Mouse (Mus musculus): ENCODE measurements around the gene 2310007B03Rik.
"Not testable (repeated sequence)": the region's sequence is repeated elsewhere in the genome, so short reads cannot be mapped to it uniquely, and the experiment has no call there.

Gene 2310007B03Rik

GRCm38 (mm10) chr1:93160501-93161133, at the start of gene 2310007B03Rik:
Gene 2310007B03Rik, minus strand, starts transcription at chr1:93160948.
- DNase-seq = peak; percentile 74

GRCm38 (mm10) chr1:93210213-93210641, 49.5 kb upstream of the 2310007B03Rik start:
- DNase-seq = peak; percentile 53

GRCm38 (mm10) chr1:93207536-93208064, 46.9 kb upstream of the 2310007B03Rik start:
- peak; percentile 28 for DNase-seq

- DNase-seq = no peak
These were observed 45.7 kb upstream of the 2310007B03Rik start for GRCm38 (mm10) chr1:93206277-93206970.

- DNase-seq = no peak
These were observed 37.2 kb upstream of the 2310007B03Rik start for GRCm38 (mm10) chr1:93197916-93198315.

- DNase-seq = not testable (repeated sequence)
These were observed 36.7 kb upstream of the 2310007B03Rik start for GRCm38 (mm10) chr1:93197454-93197853.

GRCm38 (mm10) chr1:93194961-93195360, 34.2 kb upstream of the 2310007B03Rik start:
- no peak for DNase-seq

- DNase-seq = no peak
These were observed 30.1 kb upstream of the 2310007B03Rik start for GRCm38 (mm10) chr1:93190726-93191305.

GRCm38 (mm10) chr1:93184071-93184828, 23.5 kb upstream of the 2310007B03Rik start:
- DNase-seq = no peak

- DNase-seq = no peak
These were observed 21.5 kb upstream of the 2310007B03Rik start for GRCm38 (mm10) chr1:93182281-93182680.

GRCm38 (mm10) chr1:93176525-93177332, 16.0 kb upstream of the 2310007B03Rik start:
- peak; percentile 33 for DNase-seq

GRCm38 (mm10) chr1:93175849-93176248, 15.1 kb upstream of the 2310007B03Rik start:
- no peak for DNase-seq

- DNase-seq = peak; percentile 85
These were observed 13.7 kb upstream of the 2310007B03Rik start for GRCm38 (mm10) chr1:93174399-93174798.

- no peak for DNase-seq
These were observed 12.9 kb upstream of the 2310007B03Rik start for GRCm38 (mm10) chr1:93173665-93174064.

- no peak for DNase-seq
These were observed 7.6 kb upstream of the 2310007B03Rik start, which contains the start of gene Crocc2 for GRCm38 (mm10) chr1:93168295-93168775. Gene Crocc2, plus strand, starts transcription at chr1:93168725.

GRCm38 (mm10) chr1:93166346-93167079, 5.8 kb upstream of the 2310007B03Rik start:
- no peak for DNase-seq

- DNase-seq = no peak
These were observed 4.7 kb upstream of the 2310007B03Rik start for GRCm38 (mm10) chr1:93165447-93165846.

- no peak for DNase-seq
These were observed 1.8 kb upstream of the 2310007B03Rik start for GRCm38 (mm10) chr1:93162588-93162987.

GRCm38 (mm10) chr1:93161921-93162320, 1.2 kb upstream of the 2310007B03Rik start:
- DNase-seq = no peak

- no peak for DNase-seq
These were observed 602 bp upstream of the 2310007B03Rik start for GRCm38 (mm10) chr1:93161350-93161749.
